Mouse (Mus musculus) frontal cortex, postnatal 25 days (tissue): ENCODE measurements around the gene Nfx1.
A peak's percentile ranks its signal among the peaks of the same experiment; 100 is the strongest.

ENCODE experiments used
- DNase-seq, 2 experiments: peaks; one replicate each; pipeline ENCODE4 v3.0.0; 2022; ENCODE audit warnings: low spot score in 2 of 2

The Nfx1 gene

DNA sequence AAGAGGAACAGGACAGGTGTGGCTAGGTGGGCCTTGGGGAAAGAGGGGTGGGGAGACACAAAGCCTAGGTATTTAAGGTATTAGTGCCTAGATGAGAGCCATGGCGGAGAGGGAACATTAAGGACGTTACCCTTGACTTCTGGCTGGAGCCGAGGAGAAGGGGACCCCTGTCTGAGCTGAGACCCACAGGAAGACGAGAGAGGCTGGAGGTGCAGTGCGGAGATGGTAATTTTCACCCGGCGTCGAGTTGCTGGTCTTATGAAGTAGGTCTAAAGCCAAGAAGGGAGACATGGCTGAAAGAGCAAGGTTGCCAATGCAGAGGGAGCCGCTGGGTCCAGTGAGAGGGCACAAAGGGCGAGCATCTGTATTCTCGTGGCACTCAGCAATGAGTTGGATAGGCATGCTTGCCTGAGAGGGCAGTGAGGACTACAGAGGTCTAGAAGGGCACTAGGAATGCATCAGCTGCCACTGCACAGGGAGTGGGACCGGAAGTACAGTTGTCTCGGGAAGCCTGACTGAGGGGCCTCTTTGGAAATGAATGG lies 75.6 kb downstream of the Nfx1 start:
- no peak for DNase-seq

DNA sequence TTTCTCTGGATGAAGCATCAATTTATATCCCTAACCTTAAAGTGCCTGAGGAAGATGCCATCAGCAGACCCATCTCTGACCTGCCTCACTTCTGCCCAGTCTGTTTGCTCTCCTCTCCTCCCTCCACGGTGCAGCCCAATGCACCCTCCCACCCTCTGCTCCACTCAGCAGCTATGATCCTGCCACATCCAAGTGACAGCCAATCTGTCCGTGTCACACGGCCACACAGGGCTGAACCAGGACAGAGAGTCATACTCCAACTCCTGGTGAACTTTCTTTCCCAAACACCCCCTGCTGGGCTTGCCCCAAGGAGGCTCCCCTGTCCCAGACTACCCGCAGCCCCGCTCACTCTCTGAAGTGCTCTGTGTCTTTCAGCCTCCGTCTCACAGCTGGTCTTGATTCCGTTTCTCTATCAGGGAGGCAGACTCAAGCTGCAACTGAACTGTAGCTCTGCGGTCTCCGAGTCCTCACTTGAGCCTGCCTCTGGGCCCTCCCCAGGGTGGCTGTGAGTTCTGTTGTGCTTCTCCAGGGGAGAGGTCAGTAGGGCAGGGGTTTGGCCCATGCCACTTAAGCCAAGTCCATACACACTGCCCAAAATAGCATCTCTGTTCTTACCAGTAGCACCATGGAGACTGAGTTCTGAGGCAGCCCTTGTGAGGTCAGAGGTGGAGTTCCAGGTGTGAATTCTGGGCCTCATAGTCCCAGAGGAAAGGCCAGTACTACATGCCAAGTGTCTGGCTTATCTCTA lies 77.0 kb downstream of the Nfx1 start, which contains the start of gene Aqp7:
Gene Aqp7 (minus strand): TSS at position 616 of the 748 bp plus-strand sequence.
- no peak for DNase-seq

DNA sequence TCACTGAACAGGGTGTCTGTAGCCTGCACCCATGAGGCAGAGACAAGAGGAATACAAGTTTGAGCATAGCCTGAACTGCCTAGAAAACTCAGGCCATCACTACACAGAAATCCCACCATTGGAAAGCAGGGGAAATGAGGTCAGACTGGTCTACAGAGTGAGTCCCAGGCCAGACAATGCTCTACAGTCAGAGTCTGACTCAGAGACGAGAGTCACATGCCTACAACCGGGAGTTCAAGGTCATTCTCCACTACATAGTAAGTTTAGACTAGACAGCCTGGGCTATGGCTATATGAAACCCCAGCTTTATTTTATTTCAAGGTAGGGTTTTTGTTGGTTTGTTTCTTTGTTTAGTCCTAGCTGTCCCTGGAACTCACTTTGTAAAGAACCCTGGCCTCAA lies 78.2 kb downstream of the Nfx1 start:
- DNase-seq: no peak

GRCm38 (mm10) chr4:41050726-41051675 lies 80.3 kb downstream of the Nfx1 start:
- DNase-seq: peak; percentile 72 to 82

DNA sequence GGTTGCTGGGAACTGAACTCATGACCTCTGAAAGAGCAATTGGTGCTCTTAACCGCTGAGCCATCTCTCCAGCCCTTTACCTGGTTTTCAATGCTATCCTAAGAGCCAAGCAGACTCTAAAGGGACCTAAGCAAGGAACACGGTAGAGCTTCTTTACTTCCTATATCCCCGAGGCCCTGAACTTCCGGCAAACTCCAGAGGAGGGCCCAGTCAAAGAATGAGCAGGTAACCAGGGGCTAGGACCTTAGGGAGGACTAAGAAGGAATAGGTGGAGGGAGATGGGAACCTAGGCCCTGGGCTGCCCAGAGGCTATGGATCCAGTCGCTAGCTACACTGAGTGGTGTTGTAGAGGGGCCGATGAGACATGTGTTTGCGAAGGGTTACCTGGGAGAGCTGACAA lies 81.1 kb downstream of the Nfx1 start:
- DNase-seq: no peak

- no peak for DNase-seq
Observed at GRCm38 (mm10) chr4:41055111-41055510, 84.4 kb downstream of the Nfx1 start.

GRCm38 (mm10) chr4:41056253-41056652 lies 85.5 kb downstream of the Nfx1 start:
- no peak for DNase-seq

DNA sequence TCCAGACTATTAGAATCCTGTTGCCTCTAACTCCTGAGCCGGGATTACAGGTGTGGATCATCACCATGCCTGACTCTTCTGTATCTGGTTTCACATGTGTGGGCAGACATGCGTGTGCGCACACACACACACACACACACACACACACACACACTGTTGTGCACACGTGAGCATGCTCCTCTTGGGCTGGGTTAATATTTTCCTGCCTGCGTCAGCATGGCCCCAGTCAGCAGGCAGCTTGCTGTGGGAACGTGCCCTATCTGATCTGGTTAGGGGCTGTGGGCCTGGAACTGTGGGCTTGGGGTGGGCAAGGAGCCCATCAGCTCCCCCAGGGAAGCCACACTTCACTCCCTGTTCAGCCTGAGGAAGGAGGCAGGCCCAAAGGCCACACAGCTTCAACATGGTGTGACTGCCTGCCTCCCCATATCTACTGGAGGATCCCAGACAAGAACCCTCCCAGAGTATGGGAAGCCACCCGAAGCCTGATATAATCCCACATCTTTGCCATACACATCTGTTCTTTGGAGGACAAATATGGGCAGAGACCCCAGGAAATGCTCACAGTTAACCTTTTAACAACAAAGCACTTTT lies 86.1 kb downstream of the Nfx1 start:
- no peak for DNase-seq

- no peak for DNase-seq
Observed at GRCm38 (mm10) chr4:41057361-41057760, 86.7 kb downstream of the Nfx1 start.

- DNase-seq: no peak
Observed at GRCm38 (mm10) chr4:41063351-41063750, 92.6 kb downstream of the Nfx1 start.

DNA sequence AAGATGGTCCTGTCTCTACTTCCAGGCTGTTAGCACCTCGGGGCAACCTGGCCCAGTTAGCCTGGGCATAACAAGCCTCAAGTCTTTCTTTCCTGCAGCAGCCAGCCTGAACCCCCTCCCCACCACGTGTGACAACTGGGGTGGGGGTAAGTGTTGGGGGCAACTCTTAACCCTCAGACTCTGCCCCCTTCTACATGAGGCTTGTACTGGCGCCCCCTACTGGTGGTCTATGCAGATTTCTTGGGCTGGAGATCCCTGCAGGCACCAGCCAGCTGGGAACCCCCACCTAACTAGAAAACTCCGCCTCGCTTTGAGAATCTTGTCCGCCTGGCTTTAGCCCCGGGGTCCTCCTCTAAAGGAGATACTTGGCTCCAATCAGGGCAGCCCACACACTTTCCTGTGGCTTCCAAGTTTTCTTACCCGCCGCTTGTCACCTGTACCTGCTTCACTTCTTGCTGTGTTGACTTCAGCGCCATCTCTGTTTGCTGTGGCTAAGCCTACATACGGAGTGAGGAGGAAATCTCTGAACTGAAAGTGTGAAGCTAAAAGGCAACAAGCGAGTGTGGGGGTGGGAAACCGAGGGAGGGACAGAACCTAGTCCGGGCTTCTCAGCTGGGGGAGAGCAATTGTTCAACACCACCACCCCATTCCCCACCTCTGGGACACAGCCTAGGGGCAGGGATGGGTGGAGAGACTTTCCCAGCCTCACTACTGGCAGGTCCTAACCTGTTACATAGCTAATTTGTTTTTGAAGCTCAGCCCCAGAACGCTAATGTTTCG lies 93.4 kb downstream of the Nfx1 start:
- no peak for DNase-seq

DNA sequence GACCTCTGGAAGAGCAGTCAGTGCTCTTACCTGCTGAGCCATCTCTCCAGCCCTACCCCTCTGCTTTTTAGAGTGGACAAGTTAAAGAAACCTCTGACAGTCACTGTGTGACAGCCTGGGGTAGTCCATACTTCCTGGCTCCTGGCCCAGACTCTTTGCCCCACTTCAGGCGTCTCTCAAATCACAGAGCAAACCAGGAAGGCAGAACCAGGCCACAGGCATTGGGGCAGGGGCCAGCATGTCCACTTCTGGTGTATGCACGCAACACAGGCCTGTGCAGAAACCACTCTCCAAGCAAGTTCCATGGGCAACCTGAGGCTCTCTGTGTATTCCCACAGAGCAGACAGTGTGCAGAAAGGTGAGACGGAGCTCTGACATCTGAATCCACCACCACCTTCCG lies 94.5 kb downstream of the Nfx1 start:
- no peak for DNase-seq

DNA sequence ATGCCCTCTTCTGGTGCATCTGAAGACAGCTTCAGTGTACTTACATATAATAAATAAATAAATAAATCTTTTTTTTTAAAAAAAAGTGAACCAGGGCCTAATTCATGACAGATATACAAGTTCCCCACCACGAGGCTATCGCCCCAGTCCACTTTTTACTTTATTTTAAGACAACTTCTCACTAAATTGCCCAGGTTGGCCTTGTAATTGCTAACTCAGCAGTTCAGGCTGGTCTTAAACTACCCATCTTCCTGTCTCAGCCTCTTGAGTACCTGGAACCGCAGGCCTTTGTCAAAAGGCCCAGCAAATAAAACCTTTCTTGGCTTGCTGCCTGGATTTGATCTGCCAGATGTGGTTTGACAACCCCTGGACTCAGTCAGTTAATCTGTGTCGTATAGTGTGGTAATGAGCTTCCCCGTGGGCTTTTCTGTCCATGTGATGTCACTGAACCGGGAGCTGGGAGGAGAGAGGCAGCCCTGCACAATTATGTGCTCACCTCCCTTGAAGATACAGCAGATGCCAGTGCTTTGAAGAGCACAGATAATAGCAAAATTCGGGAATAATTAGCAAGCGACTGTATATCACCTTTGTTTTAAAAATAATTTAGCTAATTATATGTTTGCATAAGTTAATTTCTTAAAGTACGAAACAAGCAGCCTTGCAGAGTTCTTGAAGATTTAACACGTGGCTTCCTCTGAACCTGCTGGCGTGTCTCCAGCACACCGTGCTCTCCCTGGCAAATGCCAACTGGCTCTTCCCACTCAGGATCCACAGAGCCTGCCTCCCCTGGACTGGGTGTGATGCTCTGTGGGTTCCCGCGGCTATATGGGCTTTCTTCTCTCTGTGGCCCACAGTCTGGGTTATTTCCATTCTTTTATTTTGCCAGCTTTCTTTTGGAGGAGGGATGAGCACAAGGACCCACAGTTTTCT lies 101.1 kb downstream of the Nfx1 start:
- no peak for DNase-seq

- no peak for DNase-seq
Observed at GRCm38 (mm10) chr4:41073008-41073817, 102.5 kb downstream of the Nfx1 start.

- DNase-seq: no peak
Observed at GRCm38 (mm10) chr4:41074461-41074860, 103.8 kb downstream of the Nfx1 start.
